Mouse (Mus musculus): ENCODE measurements around the gene Lag3. TPM values are rescaled to one million over a fixed set of nuclear protein-coding genes. Genes with fewer than 3 reads are reported as not detected.

The Lag3 gene
- polyA plus RNA-seq, 1 experiment from 2014 or later: 2.3 TPM

DNA sequence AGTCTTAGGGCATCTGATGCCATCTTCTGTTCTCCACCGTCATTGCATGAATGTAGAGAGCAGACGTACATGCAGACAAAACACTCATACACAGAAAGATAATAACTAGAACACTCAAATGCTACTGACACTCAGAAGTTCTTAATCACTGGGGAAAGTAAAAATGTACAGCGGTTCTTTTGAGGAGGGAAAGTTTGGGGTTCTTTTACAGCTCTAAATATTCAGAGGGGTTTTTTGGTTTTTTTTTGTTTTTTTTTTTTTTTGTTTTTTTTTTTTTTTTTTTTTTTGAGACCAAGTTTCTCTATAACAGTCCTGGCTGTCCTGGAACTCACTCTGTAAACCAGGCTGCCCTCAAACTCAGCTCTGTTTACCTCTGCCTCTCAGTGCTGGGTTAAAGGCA, 21.6 kb upstream of the Lag3 start:
- H3K4me3 ChIP-seq (replicated peaks): peak overlapping the region; percentile 97
- peaks cover 53% of the 10 kb centered on the region for H3K36me3 ChIP-seq
- H3K4me1 ChIP-seq (replicated peaks): peaks cover 29% of the 10 kb centered on the region
- 90% methylated on average over 3 of the region's 3 CpGs for WGBS
- no peak overlapping the region for H3K9ac ChIP-seq (replicated peaks)
- no peak overlapping the region for H3K27ac ChIP-seq
- no peaks in the 10 kb centered on the region; the same call in 1 of the 2 replicates for H3K9me3 ChIP-seq
- peak overlapping the region; percentile 97; the same call in 1 of the 2 replicates for H3K4me2 ChIP-seq (replicated peaks)
- no peaks in the 10 kb centered on the region for H3K27me3 ChIP-seq
- ATAC-seq: no peak

- Histone ChIP-seq H3K27me3 (no peaks in the 10 kb centered on the region), H3K27ac (peak overlapping the region; percentile 97), H3K36me3 (peaks cover 45% of the 10 kb centered on the region), H3K4me1 (replicated peaks) (peaks cover 29% of the 10 kb centered on the region), H3K9ac (replicated peaks) (peak overlapping the region; percentile 99), H3K9me3 (no peaks in the 10 kb centered on the region; the same call in 1 of the 2 replicates), H3K4me2 (replicated peaks) (peak overlapping the region; percentile 97), H3K4me3 (replicated peaks) (peak overlapping the region; percentile 97)
- ATAC-seq: no peak
- 41% methylated on average over 12 of the region's 12 CpGs for WGBS
Observed at GRCm38 (mm10) chr6:124932314-124932695, 20.8 kb upstream of the Lag3 start.

- ATAC-seq: peak; percentile 71
- Histone ChIP-seq H3K27ac (peak overlapping the region; percentile 97), H3K4me3 (replicated peaks) (peak overlapping the region; percentile 97), H3K4me2 (replicated peaks) (peak overlapping the region; percentile 97), H3K27me3 (no peaks in the 10 kb centered on the region), H3K36me3 (peaks cover 39% of the 10 kb centered on the region), H3K9me3 (no peaks in the 10 kb centered on the region; the same call in 1 of the 2 replicates), H3K9ac (replicated peaks) (peak overlapping the region; percentile 99), H3K4me1 (replicated peaks) (peaks cover 29% of the 10 kb centered on the region)
- WGBS: 1% methylated on average over 47 of the region's 48 CpGs
Observed at GRCm38 (mm10) chr6:124931525-124932313, 20.2 kb upstream of the Lag3 start.

DNA sequence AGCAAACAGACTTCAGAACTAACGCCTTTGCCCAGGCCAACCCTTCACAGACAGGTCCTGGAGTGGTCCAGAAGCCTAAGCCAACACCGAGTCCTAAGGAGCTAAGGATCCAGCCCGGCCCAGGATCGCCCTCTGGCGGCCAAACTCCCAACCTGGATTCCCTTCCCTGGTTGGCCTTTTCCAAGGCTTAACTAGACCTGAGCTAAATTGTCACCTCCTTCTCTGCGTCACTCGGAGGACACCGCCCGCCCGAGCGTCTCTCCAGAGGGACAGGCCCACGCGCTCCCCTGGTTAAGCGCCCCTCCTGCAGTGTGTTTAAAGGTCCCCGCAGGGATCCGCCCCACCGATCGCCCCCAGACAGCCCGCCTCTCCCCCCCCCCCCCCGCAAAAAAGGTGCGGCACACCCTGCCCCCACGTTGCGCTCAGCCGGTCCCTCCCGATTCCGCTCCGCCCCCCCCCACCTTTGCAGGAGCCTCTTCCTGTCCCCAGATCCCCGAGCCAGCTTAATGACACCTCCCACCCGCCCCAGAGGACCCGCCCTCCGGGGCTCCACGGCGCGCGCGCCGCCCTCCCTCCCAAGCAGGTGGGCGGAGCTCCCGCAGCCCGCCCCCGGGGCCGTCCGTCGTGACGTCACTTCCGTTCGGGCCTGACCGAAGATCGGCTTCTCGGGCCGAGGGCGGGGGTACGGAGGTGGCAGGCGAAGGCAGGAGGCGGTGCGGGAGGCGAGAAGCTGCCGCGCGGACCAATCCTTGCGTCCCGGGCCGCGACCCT, 19.4 kb upstream of the Lag3 start, which contains the start of gene Mlf2:
TSS of gene Mlf2 (plus strand) at position 633 of the 771 bp plus-strand sequence.
- ATAC-seq: peak; percentile 94
- Histone ChIP-seq H3K27ac (peak within 1 kb of the TSS; percentile 97), H3K4me2 (replicated peaks) (peak within 1 kb of the TSS; percentile 97), H3K4me1 (replicated peaks) (peaks cover 29% of the 10 kb centered on the region), H3K36me3 (peaks cover 31% of the 10 kb centered on the region), H3K9ac (replicated peaks) (peak within 1 kb of the TSS; percentile 99), H3K9me3 (no peaks in the 10 kb centered on the region; the same call in 1 of the 2 replicates), H3K27me3 (no peaks in the 10 kb centered on the region), H3K4me3 (replicated peaks) (peak within 1 kb of the TSS; percentile 97)
- WGBS: 0% methylated on average over 56 of the region's 64 CpGs

GRCm38 (mm10) chr6:124930231-124930630, 18.7 kb upstream of the Lag3 start:
- H3K4me1 ChIP-seq (replicated peaks): peaks cover 31% of the 10 kb centered on the region
- H3K36me3 ChIP-seq: peaks cover 24% of the 10 kb centered on the region
- H3K9ac ChIP-seq (replicated peaks): peak overlapping the region; percentile 99; the same call in 1 of the 2 replicates
- peak overlapping the region; percentile 97 for H3K4me2 ChIP-seq (replicated peaks)
- H3K27me3 ChIP-seq: no peaks in the 10 kb centered on the region
- peak overlapping the region; percentile 97 for H3K4me3 ChIP-seq (replicated peaks)
- 29% methylated on average over 1 of the region's 1 CpGs for WGBS
- peak overlapping the region; percentile 97 for H3K27ac ChIP-seq
- no peaks in the 10 kb centered on the region; the same call in 1 of the 2 replicates for H3K9me3 ChIP-seq
- no peak for ATAC-seq

DNA sequence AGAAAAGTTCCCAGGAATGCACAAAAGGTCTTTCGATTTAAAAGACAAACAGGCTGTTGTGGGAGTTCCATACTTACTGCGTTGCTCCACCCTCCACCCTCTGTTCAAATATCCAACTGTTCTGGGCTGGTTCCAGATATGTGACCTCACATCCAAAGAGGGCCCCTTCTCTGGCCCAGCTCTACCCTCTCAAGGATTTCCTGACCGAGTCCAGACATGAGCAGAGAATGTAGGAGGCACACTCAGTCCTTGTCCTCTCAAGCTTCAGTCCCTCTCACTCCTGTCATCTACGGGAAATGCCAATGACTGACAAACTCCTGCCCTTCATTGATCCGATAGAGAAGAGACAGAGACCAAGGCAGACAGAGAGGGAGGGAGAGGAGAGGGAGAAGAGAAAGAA, 14.4 kb upstream of the Lag3 start:
- no peak overlapping the region for H3K9ac ChIP-seq (replicated peaks)
- H3K27ac ChIP-seq: no peak overlapping the region
- H3K27me3 ChIP-seq: no peaks in the 10 kb centered on the region
- H3K36me3 ChIP-seq: no peaks in the 10 kb centered on the region
- peaks cover 20% of the 10 kb centered on the region for H3K4me1 ChIP-seq (replicated peaks)
- no peaks in the 10 kb centered on the region for H3K9me3 ChIP-seq
- no peak overlapping the region for H3K4me2 ChIP-seq (replicated peaks)
- no peak for ATAC-seq
- 59% methylated on average over 5 of the region's 5 CpGs for WGBS
- no peak overlapping the region for H3K4me3 ChIP-seq (replicated peaks)

- 44% methylated on average over 12 of the region's 12 CpGs for WGBS
- H3K9ac ChIP-seq (replicated peaks): no peak overlapping the region; the same call in 1 of the 2 replicates
- peaks cover 23% of the 10 kb centered on the region for H3K4me1 ChIP-seq (replicated peaks)
- no peak overlapping the region for H3K27ac ChIP-seq
- H3K9me3 ChIP-seq: no peaks in the 10 kb centered on the region
- no peaks in the 10 kb centered on the region for H3K36me3 ChIP-seq
- H3K4me3 ChIP-seq (replicated peaks): no peak overlapping the region
- no peaks in the 10 kb centered on the region for H3K27me3 ChIP-seq
- ATAC-seq: no peak
- H3K4me2 ChIP-seq (replicated peaks): no peak overlapping the region
Observed at GRCm38 (mm10) chr6:124925173-124925793, 13.8 kb upstream of the Lag3 start.

DNA sequence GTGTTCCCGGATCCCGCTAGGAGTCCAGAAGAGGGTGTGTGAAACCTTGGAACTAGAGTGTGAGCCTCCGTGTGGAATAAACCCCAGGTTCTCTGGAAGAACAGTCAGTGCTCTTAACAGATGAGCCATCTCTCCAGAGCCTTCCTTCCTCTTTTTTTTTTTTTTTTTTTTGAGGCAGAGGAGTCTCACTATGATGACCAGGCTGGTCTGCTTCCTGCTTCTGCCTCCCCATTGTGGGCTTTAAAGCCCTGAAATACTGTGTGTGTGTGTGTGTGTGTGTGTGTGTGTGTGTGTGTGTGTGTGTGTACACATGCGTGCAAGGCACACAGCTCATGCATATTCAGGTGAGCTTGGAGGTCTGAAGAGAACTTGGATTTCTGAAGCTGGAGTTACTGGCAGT, 10.0 kb upstream of the Lag3 start:
- WGBS: 80% methylated on average over 3 of the region's 4 CpGs

DNA sequence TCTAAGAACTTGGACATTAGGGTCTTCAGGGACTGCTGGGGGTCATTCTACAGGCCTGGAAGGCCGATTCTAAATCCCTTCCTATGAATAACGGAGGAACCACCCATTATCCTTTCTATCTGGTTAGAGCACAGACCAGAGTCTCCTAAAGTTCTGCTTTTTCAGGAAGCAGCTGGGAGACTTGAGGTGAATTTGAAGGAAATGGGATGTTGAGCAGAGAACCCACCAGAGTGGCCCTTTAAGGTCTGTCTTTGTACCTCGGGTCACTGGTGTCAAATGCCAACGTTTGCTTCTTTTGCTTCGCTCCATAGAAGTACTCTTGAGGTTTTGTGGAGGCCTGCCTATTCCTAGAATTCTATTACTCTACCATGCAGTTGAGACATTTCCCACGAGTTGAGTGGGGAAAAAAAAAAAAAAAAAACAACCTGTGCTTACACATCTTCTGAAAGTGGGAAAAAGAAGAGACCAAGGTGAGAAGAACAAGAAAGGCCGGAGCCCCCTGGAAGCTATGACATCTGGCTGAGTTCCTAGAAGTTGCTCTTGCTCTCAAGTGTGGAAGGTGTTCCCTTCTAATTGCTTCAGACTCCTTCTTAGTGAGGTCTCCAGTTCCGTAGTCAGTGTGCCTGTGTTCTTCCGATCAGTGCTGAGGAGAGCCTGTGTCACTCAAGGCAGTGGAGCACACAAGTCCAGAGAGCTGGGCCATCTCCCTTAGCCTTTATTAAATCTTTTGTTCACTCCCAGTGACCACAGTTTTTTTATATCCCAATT, 9.0 kb upstream of the Lag3 start:
- Histone ChIP-seq H3K27ac (peak overlapping the region; percentile 100), H3K4me3 (replicated peaks) (peak overlapping the region; percentile 94), H3K4me1 (replicated peaks) (peaks cover 48% of the 10 kb centered on the region), H3K27me3 (no peaks in the 10 kb centered on the region), H3K9me3 (no peaks in the 10 kb centered on the region), H3K4me2 (replicated peaks) (peak overlapping the region; percentile 99), H3K36me3 (no peaks in the 10 kb centered on the region), H3K9ac (replicated peaks) (peak overlapping the region; percentile 58)
- no peak for ATAC-seq
- 28% methylated on average over 9 of the region's 9 CpGs for WGBS

More for the DNA sequence above, 10.0 kb upstream of the Lag3 start:
- H3K4me3 ChIP-seq (replicated peaks): no peak overlapping the region
- peak overlapping the region; percentile 100 for H3K27ac ChIP-seq
- no peaks in the 10 kb centered on the region for H3K9me3 ChIP-seq
- ATAC-seq: no peak
- H3K27me3 ChIP-seq: no peaks in the 10 kb centered on the region
- peaks cover 39% of the 10 kb centered on the region for H3K4me1 ChIP-seq (replicated peaks)
- peak overlapping the region; percentile 58; the same call in 1 of the 2 replicates for H3K9ac ChIP-seq (replicated peaks)
- no peaks in the 10 kb centered on the region for H3K36me3 ChIP-seq
- H3K4me2 ChIP-seq (replicated peaks): no peak overlapping the region

DNA sequence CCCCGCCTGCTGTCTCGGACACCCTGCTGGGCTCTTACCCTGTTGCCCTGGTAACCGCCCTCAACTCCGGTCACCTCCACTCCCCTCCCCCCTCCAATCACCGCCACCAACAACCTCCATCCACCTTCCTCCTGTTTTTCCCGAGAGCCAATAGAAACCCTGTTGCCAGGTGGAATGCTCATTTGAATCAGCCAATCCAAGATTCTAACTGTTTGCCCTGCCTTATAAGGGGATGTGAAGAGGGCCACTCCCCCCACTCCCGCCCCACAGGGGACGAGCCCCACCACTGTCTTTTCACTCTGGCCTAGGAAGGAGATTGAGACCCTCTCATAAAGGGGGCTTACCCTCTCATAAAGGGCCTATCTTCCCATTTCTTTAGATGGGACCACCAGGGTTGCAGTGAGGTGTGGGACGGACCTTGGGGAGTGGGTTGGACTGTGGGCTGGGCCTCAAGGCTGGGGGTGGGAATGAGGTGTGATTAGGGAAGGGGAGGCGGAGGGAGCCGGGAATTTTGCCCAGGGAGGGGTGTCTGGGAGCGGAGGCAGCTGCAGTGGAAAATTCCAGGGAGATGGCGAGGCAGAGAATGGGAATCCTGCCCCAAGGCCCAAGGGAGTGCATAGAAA, 8.3 kb upstream of the Lag3 start, which contains the start of gene Ptms:
TSS of gene Ptms (minus strand) at position 409 of the 623 bp plus-strand sequence.
- Histone ChIP-seq H3K4me2 (replicated peaks) (peak within 1 kb of the TSS; percentile 99), H3K4me3 (replicated peaks) (peak within 1 kb of the TSS; percentile 94), H3K4me1 (replicated peaks) (peaks cover 50% of the 10 kb centered on the region), H3K36me3 (peaks cover 2% of the 10 kb centered on the region), H3K9ac (replicated peaks) (peak within 1 kb of the TSS; percentile 100), H3K27ac (peak within 1 kb of the TSS; percentile 100), H3K27me3 (no peaks in the 10 kb centered on the region), H3K9me3 (no peaks in the 10 kb centered on the region)
- peak; percentile 88 for ATAC-seq
- 0% methylated on average over 13 of the region's 13 CpGs for WGBS
